Mouse (Mus musculus) MN1 (cell line): ENCODE measurements around the gene Fndc3a.
A peak's percentile ranks its signal among the peaks of the same experiment; 100 is the strongest.

Source experiments
- DNase-seq: peaks from one replicate; pipeline ENCODE4 v3.0.0-alpha.2; 2016; ENCODE audit warnings: low spot score

The Fndc3a gene

GRCm38 (mm10) chr14:72671911-72672310 lies 37.9 kb downstream of the Fndc3a start:
- DNase-seq = no peak

GRCm38 (mm10) chr14:72670987-72671386 lies 38.8 kb downstream of the Fndc3a start:
- DNase-seq = no peak

- DNase-seq = no peak
These were observed 60.5 kb downstream of the Fndc3a start for GRCm38 (mm10) chr14:72649268-72649667.

GRCm38 (mm10) chr14:72645512-72645911 lies 64.3 kb downstream of the Fndc3a start:
- DNase-seq = no peak

- no peak for DNase-seq
These were observed 65.2 kb downstream of the Fndc3a start for GRCm38 (mm10) chr14:72644620-72645019.

GRCm38 (mm10) chr14:72638507-72638906 lies 71.3 kb downstream of the Fndc3a start:
- no peak for DNase-seq

GRCm38 (mm10) chr14:72633571-72633970 lies 76.2 kb downstream of the Fndc3a start:
- DNase-seq = no peak

GRCm38 (mm10) chr14:72625411-72625810 lies 84.4 kb downstream of the Fndc3a start:
- no peak for DNase-seq

- peak; percentile 27 for DNase-seq
These were observed 105.7 kb downstream of the Fndc3a start for GRCm38 (mm10) chr14:72604077-72604476.

GRCm38 (mm10) chr14:72603194-72603521 lies 106.6 kb downstream of the Fndc3a start:
- no peak for DNase-seq

- DNase-seq = peak; percentile 88
These were observed 107.1 kb downstream of the Fndc3a start for GRCm38 (mm10) chr14:72602521-72603193.

GRCm38 (mm10) chr14:72601381-72602305 lies 108.2 kb downstream of the Fndc3a start:
- peak; percentile 8 for DNase-seq

GRCm38 (mm10) chr14:72600375-72600774 lies 109.4 kb downstream of the Fndc3a start:
- no peak for DNase-seq

- DNase-seq = no peak
These were observed 110.6 kb downstream of the Fndc3a start for GRCm38 (mm10) chr14:72598976-72599740.

- peak; percentile 43 for DNase-seq
These were observed 115.6 kb downstream of the Fndc3a start for GRCm38 (mm10) chr14:72594191-72594590.

- no peak for DNase-seq
These were observed 120.4 kb downstream of the Fndc3a start for GRCm38 (mm10) chr14:72589415-72589814.

- no peak for DNase-seq
These were observed 126.8 kb downstream of the Fndc3a start for GRCm38 (mm10) chr14:72582979-72583378.

GRCm38 (mm10) chr14:72580991-72581390 lies 128.8 kb downstream of the Fndc3a start:
- no peak for DNase-seq

- DNase-seq = no peak
These were observed 133.5 kb downstream of the Fndc3a start for GRCm38 (mm10) chr14:72576283-72576682.

- no peak for DNase-seq
These were observed 145.9 kb downstream of the Fndc3a start for GRCm38 (mm10) chr14:72563941-72564340.

- DNase-seq = no peak
These were observed 151.0 kb downstream of the Fndc3a start for GRCm38 (mm10) chr14:72558795-72559194.

- DNase-seq = no peak
These were observed 154.0 kb downstream of the Fndc3a start for GRCm38 (mm10) chr14:72555846-72556245.
